Mouse (Mus musculus): Measurements from ENCODE around the gene Snd1.

DNA sequence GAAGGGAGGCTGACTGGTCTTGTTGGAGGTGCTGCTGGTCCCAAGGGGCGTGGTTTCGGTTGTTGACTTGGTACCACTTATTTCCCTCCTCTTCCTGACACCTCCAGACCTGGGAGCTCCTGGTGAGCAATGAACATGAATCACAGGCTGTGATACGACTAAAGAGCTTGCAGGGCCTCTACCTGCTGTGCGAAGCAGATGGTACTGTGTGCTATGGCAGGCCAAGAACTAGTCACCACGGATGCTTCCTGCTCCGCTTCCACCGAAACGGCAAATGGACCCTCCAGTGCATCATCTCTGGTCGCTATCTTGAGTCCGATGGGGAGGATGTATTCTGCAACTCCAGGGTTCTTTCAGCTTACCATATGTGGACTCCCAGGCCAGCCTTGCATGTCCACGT, 45.1 kb upstream of the Snd1 start:
- TF ChIP-seq POLR2A (IDR thresholded peaks at IDR 0.05; ENCODE audit: borderline replicate concordance, low read depth, low read length) (no peak), CTCF (IDR thresholded peaks at IDR 0.05; ENCODE audit: low read depth, low read length) (no peak)
